Mouse (Mus musculus) liver, embryonic 14 days (tissue): ENCODE data around the gene Rarb. TPM values are rescaled to one million over a fixed set of nuclear protein-coding genes. Genes with fewer than 3 reads are reported as not detected.

Experiments
- polyA plus RNA-seq: library from polyadenylated mRNA; depleted of rRNA; stranded (reverse); fragments of >200 nt; gene quantifications from 2 replicates; pipeline ENCODE4 v1.2.3, GENCODE M21; 2012; rRNA removed

The Rarb gene
- polyA plus RNA-seq, result 1.9 and 2.0 TPM in 2 replicates

DNA sequence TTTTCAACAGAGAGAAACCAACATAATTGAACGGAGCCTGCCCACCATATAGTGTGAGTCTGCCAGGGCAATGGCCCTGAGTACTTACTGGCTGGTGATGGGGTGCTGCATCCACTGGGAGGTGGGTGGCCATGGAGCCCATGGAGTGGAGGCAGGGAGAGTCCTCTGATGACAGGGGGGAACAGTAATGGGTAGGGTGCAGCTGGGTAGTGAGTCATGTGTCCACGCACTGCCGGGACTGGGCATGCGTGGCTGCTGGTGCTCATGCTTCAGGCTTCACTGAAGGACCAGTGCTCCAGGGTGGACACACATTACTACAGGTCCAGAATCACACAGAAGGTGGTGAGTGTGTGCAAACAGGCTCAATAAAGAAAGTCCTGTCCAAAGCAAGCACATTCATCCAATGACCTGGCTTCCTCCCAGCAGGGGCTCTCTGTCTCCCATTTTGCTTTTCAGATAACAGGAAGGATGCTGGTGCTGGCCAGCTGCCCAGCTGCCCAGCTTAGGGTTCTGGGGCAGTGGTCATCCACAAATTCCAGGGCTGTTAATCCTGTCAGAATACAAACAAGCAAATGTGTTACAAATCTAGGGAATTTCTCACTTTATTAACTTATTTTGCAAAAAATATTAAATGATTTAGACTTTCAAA is at the start of gene Rarb:
TSS of gene Rarb (minus strand) at position 555 of the 649 bp plus-strand sequence.

